Mouse (Mus musculus) ES-E14 (cell line): ENCODE measurements around the gene Aspscr1. TPM values are rescaled to one million over a fixed set of nuclear protein-coding genes. Genes with fewer than 3 reads are reported as not detected.
A peak's percentile ranks its signal among the peaks of the same experiment; 100 is the strongest.

Experiments used
- DNase-seq: peaks from one replicate; pipeline ENCODE4 v3.0.0-alpha.2; 2013; ENCODE audit warnings: low read depth, low spot score
- H3K27ac ChIP-seq: 2 replicates; pipeline ENCODE4 v1.5.1; 2012; ENCODE audit warnings: low read depth, mild to moderate bottlenecking, low read length, moderate library complexity, mixed read lengths; ENCODE audit not compliant: poor library complexity, insufficient read depth, severe bottlenecking
- H3K36me3 ChIP-seq: 2 replicates; pipeline ENCODE4 v1.6.1; 2012; ENCODE audit warnings: mild to moderate bottlenecking, low read length, moderate library complexity, mixed read lengths; ENCODE audit not compliant: control insufficient read depth, poor library complexity, insufficient read depth, severe bottlenecking
- H3K4me1 ChIP-seq, 2 experiments: fragments of 150-350 bp in 1 of 2; sonication (generic) in 1 of 2; 2 replicates each; pipeline ENCODE4 v1.6.1; 2012; ENCODE audit warnings: low read length in 2 of 2, mild to moderate bottlenecking in 1 of 2, mixed read lengths in 1 of 2; ENCODE audit not compliant: control insufficient read depth in 2 of 2, insufficient read depth in 2 of 2, poor library complexity in 1 of 2
- H3K4me3 ChIP-seq, 2 experiments: fragments of 150-350 bp in 1 of 2; sonication (generic) in 1 of 2; 2 replicates each; pipeline ENCODE4 v1.5.1; 2012; ENCODE audit warnings: low read length in 2 of 2, low read depth in 1 of 2, mild to moderate bottlenecking in 1 of 2, mixed read lengths in 1 of 2; ENCODE audit not compliant: insufficient read depth in 1 of 2, poor library complexity in 1 of 2, severe bottlenecking in 1 of 2
- H3K9ac ChIP-seq: 2 replicates; pipeline ENCODE4 v1.6.1; 2012; ENCODE audit warnings: low read depth, mild to moderate bottlenecking, low read length, mixed read lengths; ENCODE audit not compliant: poor library complexity, insufficient read depth, severe bottlenecking
- H3K9me3 ChIP-seq: fragments of 150-350 bp; sonication (generic); 2 replicates; pipeline ENCODE4 v1.6.1; 2012; ENCODE audit warnings: low read depth, mild to moderate bottlenecking, low read length; ENCODE audit not compliant: control insufficient read depth, insufficient read depth
- CHD2 ChIP-seq: IDR thresholded peaks from 2 replicates; pipeline ENCODE4 v1.6.1; 2014; ENCODE audit warnings: mild to moderate bottlenecking, low read depth, low read length, inconsistent platforms
- HCFC1 ChIP-seq: IDR thresholded peaks from 2 replicates; pipeline ENCODE4 v1.6.1; 2012; ENCODE audit warnings: low read length, inconsistent platforms, borderline replicate concordance; ENCODE audit not compliant: insufficient read depth
- MAFK ChIP-seq: IDR thresholded peaks from 2 replicates; pipeline ENCODE4 v1.6.1; 2014; ENCODE audit warnings: mild to moderate bottlenecking, low read depth, low read length, inconsistent platforms; ENCODE audit not compliant: insufficient read depth
- ZC3H11A ChIP-seq: IDR thresholded peaks from 2 replicates; pipeline ENCODE4 v1.6.1; 2012; ENCODE audit warnings: low read depth, mild to moderate bottlenecking, inconsistent platforms, low read length, borderline replicate concordance
- ZNF384 ChIP-seq: IDR thresholded peaks from 2 replicates; pipeline ENCODE4 v1.6.1; 2012; ENCODE audit warnings: low read depth, low read length, inconsistent platforms
- in situ Hi-C, 2 experiments: fragments of 600-800 bp; cut with MboI; formaldehyde crosslinking; loops; one replicate each; pipeline ENCODE4 v1.15.1; 2025; ENCODE audit warnings: low sequenced_read_pairs in 2 of 2, inconsistent platforms in 1 of 2; ENCODE audit not compliant: unreplicated experiment in 2 of 2
- total RNA-seq: library from RNA; depleted of rRNA; stranded (reverse); fragments of 300-350 nt; gene quantifications from 2 replicates; pipeline ENCODE4 v1.2.3, GENCODE M21; 2012; rRNA removed

The Aspscr1 gene
- total RNA-seq: 85.2 and 144 TPM in 2 replicates

DNA sequence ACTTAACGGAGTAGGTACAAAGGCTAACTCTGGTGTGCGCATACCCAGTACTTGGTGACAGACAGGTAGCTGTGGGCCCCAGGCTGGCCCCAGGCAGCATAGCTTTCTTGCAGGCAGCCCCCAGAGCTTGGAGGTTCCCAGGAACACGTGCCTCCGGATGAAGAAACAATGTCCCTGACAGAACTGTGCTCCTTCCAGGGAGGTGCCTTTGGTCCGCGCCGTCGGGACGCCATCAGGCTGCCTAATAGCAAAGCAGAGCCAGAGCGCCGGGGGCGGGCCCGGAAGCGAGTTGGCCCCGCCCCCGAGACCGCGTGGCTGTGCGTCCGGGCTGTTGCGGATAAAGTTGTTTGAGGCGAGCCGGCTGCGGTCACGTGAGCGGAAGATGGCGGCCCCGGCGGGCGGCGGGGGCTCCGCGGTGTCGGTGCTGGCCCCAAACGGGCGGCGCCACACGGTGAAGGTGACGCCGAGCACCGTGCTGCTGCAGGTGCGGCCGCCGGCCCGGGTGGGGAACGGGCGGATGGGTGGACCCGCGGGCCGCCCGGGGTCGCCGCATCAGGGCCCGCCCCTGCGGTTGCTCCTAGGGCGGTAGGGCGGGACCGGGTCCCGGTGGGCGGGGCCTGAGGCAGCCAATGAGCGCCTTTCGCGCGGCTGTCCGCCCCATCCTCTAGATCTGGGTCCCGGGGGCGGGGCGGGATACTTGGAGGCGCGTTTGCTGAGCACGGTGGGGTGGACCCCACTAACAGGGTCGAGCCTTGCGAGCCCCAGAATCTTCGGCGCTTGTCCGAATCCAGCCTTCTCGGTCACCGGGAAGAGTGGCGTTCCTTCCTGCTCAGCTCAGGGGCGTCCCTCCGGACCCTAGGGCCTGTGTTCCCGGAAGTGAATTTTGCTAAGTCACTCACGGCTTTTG lies at the start of gene Aspscr1:
TSS of gene Aspscr1 (plus strand) at position 287 of the 907 bp plus-strand sequence.
- in situ Hi-C loops: no loop called here
- no peaks in the 10 kb centered on the region for H3K9me3 ChIP-seq
- H3K4me1 ChIP-seq: peaks cover 0 to 6% of the 10 kb centered on the region in 2 experiments; a peak in 3 of 4 replicates
- peak within 1 kb of the TSS; percentile 73 to 87 for H3K4me3 ChIP-seq
- H3K9ac ChIP-seq: peak within 1 kb of the TSS; percentile 96
- peaks cover 15% of the 10 kb centered on the region; the same call in 1 of the 2 replicates for H3K36me3 ChIP-seq
- peak within 1 kb of the TSS; percentile 96 for H3K27ac ChIP-seq
- peak; percentile 75 for TF ChIP-seq HCFC1
- TF ChIP-seq MAFK: peak; percentile 75; the same call in 1 of the 2 replicates
- no peak for TF ChIP-seq CHD2
- peak; percentile 44; the same call in 1 of the 2 replicates for TF ChIP-seq ZNF384
- no peak for TF ChIP-seq ZC3H11A
- DNase-seq: peak; percentile 95

DNA sequence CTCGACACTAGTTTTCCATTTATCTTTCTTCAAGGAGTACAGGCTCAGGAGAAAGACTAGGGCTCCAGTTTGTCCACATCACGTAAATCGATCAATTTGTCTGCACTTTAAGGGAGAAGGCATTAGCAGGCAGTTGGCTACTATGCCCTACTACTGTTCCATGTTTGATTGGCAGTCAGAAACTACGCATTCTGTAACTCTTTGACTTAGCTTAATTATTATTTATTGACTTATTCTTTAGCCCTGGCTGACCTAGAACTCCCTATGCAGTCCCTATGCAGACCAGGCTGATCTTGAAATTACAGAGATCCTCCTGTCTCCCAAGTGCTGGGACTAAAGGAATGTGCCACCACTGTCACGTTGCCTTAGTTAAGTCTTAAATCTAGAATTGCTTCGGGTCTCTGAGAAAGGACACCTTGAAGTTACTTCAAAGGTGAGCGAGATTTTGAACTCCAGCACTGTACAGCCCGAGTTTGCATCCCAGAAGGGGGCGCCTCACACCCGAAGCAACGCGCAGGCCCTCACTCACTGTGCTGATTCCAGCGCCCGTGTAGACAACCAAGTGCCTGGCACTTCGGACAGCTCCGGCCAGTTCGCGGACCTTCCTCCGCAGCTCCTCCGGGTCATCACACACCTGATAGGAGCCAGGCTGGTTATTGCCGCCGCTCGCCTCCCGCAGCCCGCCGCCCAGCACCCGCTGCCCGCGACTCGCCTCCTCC lies 48.7 kb upstream of the Aspscr1 start:
- Histone ChIP-seq H3K27ac (0 out of 2 replicates have a peak overlapping the region, but pooled peaks have one; percentile 9), H3K9me3 (no peaks in the 10 kb centered on the region), H3K9ac (peak overlapping the region; percentile 67), H3K4me3 (peak overlapping the region; percentile 82 to 84), H3K4me1 (peaks cover 0 to 27% of the 10 kb centered on the region in 2 experiments; a peak in 1 of 4 replicates), H3K36me3 (peaks cover 27% of the 10 kb centered on the region)
- DNase-seq: no peak
- in situ Hi-C loops: no loop called here
- TF ChIP-seq CHD2: no peak
- no peak for TF ChIP-seq MAFK
- TF ChIP-seq ZNF384: no peak
- no peak for TF ChIP-seq HCFC1
- TF ChIP-seq ZC3H11A: no peak

DNA sequence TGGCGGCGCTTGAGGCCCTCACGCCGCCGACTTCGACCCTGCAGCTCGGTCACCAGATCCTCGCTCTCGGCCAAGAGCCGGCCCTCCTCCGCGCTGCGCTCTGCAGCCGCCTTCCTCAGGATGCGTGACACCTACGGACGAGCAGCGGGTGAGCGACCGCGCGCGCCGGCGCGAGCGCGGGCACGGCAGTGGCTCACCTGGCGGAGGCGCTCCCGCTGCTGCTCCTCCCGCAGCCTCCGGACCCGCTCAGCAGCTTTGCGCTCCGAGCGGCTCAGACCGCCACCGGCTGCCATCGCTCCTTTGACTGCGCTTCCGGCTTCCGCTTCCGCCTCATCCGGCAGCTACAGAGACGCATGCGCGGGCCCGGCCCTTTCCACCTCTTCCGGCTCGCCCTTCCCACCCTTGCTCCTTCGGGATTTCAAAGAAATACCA lies 48.1 kb upstream of the Aspscr1 start:
- Histone ChIP-seq H3K9me3 (no peaks in the 10 kb centered on the region), H3K4me3 (peak overlapping the region; percentile 82 to 84), H3K9ac (peak overlapping the region; percentile 67), H3K36me3 (peaks cover 32% of the 10 kb centered on the region), H3K27ac (0 out of 2 replicates have a peak overlapping the region, but pooled peaks have one; percentile 9), H3K4me1 (peaks cover 0 to 30% of the 10 kb centered on the region in 2 experiments; a peak in 1 of 4 replicates)
- in situ Hi-C loops: no loop called here
- DNase-seq: no peak
- TF ChIP-seq HCFC1: no peak

DNA sequence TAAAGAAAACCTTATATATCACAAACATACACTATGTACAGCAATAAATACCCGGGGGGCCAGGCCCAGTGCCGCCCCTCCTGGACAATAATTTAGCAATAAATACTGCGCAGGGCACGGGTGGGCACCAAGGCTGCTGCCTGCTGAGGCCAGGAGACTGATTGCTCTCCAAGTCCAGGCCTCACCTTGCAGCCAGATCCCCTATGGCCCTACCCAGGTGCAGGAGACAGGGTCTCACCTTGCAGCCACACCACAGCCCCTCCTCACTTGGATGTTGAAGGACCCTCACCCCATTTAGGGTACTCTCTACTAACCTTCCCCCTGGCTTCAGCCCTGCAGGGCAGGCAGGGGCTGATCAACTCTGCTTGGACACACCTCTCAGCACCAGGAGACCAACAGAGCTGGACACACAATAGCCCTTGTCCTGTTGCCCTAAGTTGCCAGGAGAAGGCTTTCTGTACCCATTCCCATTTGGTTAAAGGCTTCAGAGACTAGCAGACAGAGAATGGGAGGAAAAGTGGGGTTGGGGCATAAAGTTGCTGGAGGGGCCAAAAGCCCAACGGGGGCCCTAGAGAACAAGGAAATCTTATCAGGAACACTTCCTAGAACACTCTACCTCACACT lies 47.5 kb upstream of the Aspscr1 start, which contains the start of gene Sirt7:
TSS of gene Sirt7 (minus strand) at position 89 of the 624 bp plus-strand sequence.
- in situ Hi-C loops: no loop called here
- Histone ChIP-seq H3K36me3 (peaks cover 28% of the 10 kb centered on the region), H3K9me3 (no peaks in the 10 kb centered on the region), H3K4me1 (peaks cover 2 to 28% of the 10 kb centered on the region in 2 experiments; a peak in 1 of 4 replicates), H3K9ac (peak within 1 kb of the TSS; percentile 67), H3K27ac (0 out of 2 replicates have a peak within 1 kb of the TSS, but pooled peaks have one; percentile 9), H3K4me3 (peak within 1 kb of the TSS; percentile 82 to 84)
- TF ChIP-seq ZC3H11A: no peak
- TF ChIP-seq HCFC1: no peak
- no peak for TF ChIP-seq CHD2
- TF ChIP-seq MAFK: no peak
- no peak for TF ChIP-seq ZNF384
- no peak for DNase-seq
